Mouse (Mus musculus) spleen, postnatal 10 days (tissue): ENCODE data around the gene Tecpr2.
"Not testable (repeated sequence)": the region's sequence is repeated elsewhere in the genome, so short reads cannot be mapped to it uniquely, and the experiment has no call there.

ENCODE experiments used
- DNase-seq, 2 experiments: peaks; one replicate each; pipeline ENCODE4 v3.0.0; 2021 to 2022; ENCODE audit warnings: low spot score in 2 of 2

Gene Tecpr2

GRCm38 (mm10) chr12:110889036-110890020, at the start of gene Tecpr2, which contains the start of gene Cinp:
Gene Tecpr2 (plus strand): TSS chr12:110889264.
Gene Cinp (minus strand): TSS chr12:110889145.
- DNase-seq, result peak; percentile 93 to 98

GRCm38 (mm10) chr12:110840348-110841198, 48.5 kb upstream of the Tecpr2 start, which contains the start of gene Mok:
Gene Mok (minus strand): TSS chr12:110840939.
- DNase-seq, result peak; percentile 94

- no peak for DNase-seq
Observed at GRCm38 (mm10) chr12:110841731-110842493, 47.2 kb upstream of the Tecpr2 start.

- DNase-seq, result peak; percentile 89 to 92
Observed at GRCm38 (mm10) chr12:110843194-110844048, 45.6 kb upstream of the Tecpr2 start.

GRCm38 (mm10) chr12:110844227-110845130, 44.6 kb upstream of the Tecpr2 start:
- DNase-seq, result peak; percentile 42 to 58

- peak; percentile 87 to 89 for DNase-seq
Observed at GRCm38 (mm10) chr12:110845131-110845880, 43.8 kb upstream of the Tecpr2 start.

GRCm38 (mm10) chr12:110846191-110846765, 42.8 kb upstream of the Tecpr2 start:
- DNase-seq, result no peak

GRCm38 (mm10) chr12:110850010-110850928, 38.8 kb upstream of the Tecpr2 start, which contains the start of gene Zfp839:
Gene Zfp839 (plus strand): TSS chr12:110850253.
- peak; percentile 76 to 85 for DNase-seq

- peak; percentile 28 to 34 for DNase-seq
Observed at GRCm38 (mm10) chr12:110850929-110851256, 38.2 kb upstream of the Tecpr2 start.

- peak; percentile 32 to 39 for DNase-seq
Observed at GRCm38 (mm10) chr12:110851414-110851813, 37.6 kb upstream of the Tecpr2 start.

GRCm38 (mm10) chr12:110851923-110852322, 37.1 kb upstream of the Tecpr2 start:
- no peak for DNase-seq

- DNase-seq, result no peak
Observed at GRCm38 (mm10) chr12:110854786-110855737, 34.0 kb upstream of the Tecpr2 start.

GRCm38 (mm10) chr12:110857196-110857595, 31.9 kb upstream of the Tecpr2 start:
- peak in 1 of 2 experiments; percentile 30 for DNase-seq

GRCm38 (mm10) chr12:110858681-110859080, 30.4 kb upstream of the Tecpr2 start:
- not testable (repeated sequence) for DNase-seq

GRCm38 (mm10) chr12:110860293-110860692, 28.8 kb upstream of the Tecpr2 start:
- DNase-seq, result no peak

- DNase-seq, result no peak
Observed at GRCm38 (mm10) chr12:110861256-110861655, 27.8 kb upstream of the Tecpr2 start.
